Mouse (Mus musculus) mature B cell (primary cell): Measurements from ENCODE around the gene Nedd8.

Experiments
- in situ Hi-C: fragments of 300-500 bp; cut with MboI; formaldehyde crosslinking; loops from 2 replicates; pipeline ENCODE4 v1.14.3; 2019

The Nedd8 gene

GRCm38 (mm10) chr14:55660636-55661035 lies 11.3 kb downstream of the Nedd8 start:
- in situ Hi-C loops, result no loop called here

- in situ Hi-C loops, result no loop called here
Measured at GRCm38 (mm10) chr14:55659960-55660573, 11.9 kb downstream of the Nedd8 start, which contains the start of gene Mdp1. Mdp1 (minus strand) TSS chr14:55660508.

- in situ Hi-C loops, result no loop called here
Measured at GRCm38 (mm10) chr14:55658011-55658410, 13.9 kb downstream of the Nedd8 start.

DNA sequence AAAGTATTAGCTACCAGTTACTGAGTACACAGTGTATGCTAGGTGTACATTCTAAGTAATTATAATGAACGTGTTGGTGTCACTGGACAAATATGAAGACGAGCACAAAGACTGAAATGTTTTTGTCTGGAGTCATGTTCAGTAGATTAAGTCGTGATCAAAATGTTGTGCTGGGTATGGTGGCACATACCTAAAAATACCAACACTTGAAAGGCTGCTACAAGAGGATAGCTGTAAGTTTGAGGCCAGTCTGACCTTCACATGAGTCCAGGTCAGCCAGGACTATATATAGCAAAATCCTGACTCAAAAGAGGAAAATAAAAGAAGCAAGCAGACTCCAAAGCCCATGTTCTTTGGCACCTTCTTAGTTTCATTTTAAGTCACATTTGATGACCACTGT lies 15.0 kb downstream of the Nedd8 start:
- in situ Hi-C loops, result no loop called here

DNA sequence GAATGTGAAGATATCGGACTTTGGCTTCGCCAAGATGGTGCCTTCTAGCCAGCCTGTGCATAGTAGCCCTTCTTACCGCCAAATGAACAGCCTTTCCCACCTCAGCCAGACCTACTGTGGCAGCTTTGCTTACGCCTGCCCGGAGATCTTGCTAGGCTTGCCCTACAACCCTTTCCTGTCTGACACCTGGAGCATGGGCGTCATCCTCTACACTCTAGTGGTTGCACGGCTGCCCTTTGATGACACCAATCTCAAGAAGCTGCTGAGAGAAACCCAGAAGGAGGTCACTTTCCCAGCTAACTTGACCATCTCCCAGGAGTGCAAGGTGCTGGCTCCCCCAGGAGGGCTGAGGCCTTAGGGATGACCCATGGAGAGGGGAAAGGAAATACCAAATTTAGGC lies 20.4 kb downstream of the Nedd8 start:
- in situ Hi-C loops, result no loop called here

DNA sequence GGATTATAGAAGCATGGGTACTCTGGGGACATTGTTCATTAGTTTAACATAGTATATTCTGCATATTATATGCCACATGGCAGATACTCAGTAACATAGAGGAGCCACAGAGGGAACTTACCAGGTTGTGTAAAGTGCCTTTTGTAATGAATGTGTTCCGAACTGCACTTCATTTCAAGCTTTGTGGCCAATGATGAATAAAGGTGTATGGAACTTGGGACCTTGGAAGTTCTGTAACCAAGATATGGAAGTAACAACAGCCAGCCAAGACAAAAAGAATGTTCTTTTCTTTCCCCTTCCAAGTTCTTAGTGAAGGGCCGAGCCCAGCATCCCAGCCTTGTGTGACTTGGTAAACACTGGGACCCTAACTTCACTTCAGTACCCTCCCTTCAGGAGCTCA lies 22.0 kb downstream of the Nedd8 start, which contains the start of gene Tssk4:
TSS of gene Tssk4 (plus strand) at position 301 of the 400 bp plus-strand sequence.
- in situ Hi-C loops, result no loop called here

DNA sequence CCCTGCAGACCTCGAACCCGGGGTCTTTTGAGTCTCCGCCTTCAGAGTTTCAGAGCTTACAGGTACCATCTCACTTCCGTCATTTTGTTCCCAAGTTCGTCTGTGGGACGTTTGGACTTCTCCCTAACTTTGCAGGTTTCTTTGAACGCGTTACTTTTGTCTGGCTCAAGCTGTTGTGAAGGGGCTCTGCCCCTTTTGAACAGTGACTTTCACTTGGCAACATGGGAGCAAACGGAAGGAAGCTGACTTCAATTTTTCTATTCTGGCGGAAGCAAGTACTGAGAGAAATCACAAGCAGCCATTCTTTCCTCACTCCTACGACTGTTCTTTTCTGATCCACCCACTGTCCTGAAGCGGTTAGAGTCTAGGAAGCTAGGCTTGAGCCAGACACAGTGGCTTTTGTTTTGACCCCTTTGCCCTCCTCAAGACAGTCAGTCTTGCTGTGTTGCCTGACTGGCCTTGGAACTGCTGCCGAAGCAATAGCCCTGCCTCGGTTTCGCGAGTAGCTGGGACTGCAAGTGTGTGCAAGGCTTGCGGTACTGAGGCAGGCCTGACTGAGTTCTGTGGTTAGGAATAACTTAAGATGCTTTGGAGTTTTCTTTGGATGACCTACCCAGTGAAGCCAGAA lies 27.5 kb downstream of the Nedd8 start:
- in situ Hi-C loops, result no loop called here

- in situ Hi-C loops, result no loop called here
Measured at GRCm38 (mm10) chr14:55643060-55643907, 28.6 kb downstream of the Nedd8 start, which contains the start of gene Tm9sf1. Tm9sf1 (minus strand) TSS chr14:55643806.

- in situ Hi-C loops, result no loop called here
Measured at GRCm38 (mm10) chr14:55642679-55643059, 29.3 kb downstream of the Nedd8 start.

DNA sequence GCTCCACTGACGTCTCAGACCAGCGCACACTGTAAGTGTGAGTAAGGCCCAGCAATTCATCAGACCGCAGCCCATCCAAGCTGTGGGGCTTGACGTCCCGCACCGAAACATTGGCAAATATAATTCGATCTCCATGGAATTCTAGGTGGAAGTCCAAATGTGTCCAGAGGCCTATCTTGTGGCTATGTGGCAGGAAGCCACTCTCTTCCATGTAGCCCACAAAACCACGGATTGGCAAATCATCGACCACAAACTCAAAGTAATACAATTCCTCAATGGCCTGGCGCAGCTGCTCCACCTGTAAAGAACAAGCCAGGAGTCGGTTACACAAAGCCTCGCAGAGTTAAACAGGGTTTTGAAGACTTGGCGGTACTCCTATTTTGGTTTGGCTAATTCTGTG lies 30.6 kb downstream of the Nedd8 start:
- in situ Hi-C loops, result no loop called here

DNA sequence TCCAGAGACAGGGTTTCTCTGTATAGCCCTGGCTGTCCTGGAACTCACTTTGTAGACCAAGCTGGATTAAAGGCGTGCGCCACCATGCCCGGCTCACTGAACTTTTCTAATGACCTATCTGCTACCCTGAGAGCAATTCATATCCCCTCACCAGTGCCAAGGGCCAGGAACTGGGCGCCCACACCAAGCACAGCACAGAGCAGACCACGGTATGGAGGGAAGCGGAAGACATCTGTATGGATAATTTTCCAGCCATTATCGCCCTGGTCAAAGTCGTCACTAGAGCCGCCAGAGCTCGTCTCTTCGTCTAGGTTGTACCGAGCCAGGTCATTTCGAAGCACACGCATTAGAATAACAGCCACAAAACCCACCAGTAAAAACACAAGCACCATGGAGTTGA lies 31.1 kb downstream of the Nedd8 start:
- in situ Hi-C loops, result no loop called here

DNA sequence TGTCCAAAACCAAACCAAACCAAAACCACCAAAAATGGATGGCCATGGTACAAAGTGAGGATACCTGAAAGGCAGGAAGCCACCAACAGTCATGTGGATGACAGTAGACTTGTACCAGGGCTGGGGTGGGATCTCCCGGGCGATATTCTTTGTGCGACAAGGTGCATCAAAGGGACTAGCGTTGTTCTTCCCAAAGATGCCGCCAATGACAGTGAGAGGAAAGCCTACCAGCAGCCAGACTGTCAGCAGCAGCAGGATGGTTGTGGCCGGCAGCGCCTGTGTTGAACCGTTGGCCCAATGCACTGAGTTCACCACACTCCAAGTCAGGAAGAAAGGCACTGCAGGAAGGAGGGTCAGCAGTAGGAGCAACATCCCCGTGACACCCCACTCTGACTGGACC lies 34.1 kb downstream of the Nedd8 start, which contains the start of gene Gm49378:
TSS of gene Gm49378 (minus strand) at position 101 of the 400 bp plus-strand sequence.
- in situ Hi-C loops, result loop anchor here (5.0 kb wide), 1 partner anchor 115 kb away; no protein-coding TSS in a partner anchor

DNA sequence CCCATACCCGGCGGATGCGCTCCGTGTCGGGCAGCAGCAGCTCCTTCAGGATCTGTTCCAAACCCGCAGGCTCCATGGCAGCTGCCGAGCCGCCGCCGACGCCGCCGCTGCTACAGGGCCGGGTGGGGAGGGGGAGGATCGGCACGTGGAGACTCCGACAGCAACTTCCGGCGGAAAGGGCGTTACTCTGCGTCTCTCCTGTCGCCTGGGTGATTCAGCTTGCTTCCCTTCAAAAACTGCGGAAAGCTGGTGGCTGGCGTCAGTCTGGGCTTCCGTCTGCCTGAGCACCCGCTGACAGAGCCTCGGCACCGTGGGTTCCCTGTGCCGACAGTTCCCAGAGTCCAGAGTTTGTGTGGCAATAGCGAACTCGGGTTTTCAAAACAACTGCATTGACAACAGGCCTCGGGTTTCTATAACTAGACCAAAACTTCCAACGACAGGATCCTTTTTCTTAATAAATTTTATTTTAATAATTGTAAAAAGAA lies 36.4 kb downstream of the Nedd8 start, which contains the start of gene Ipo4:
TSS of gene Ipo4 (minus strand) at position 435 of the 485 bp plus-strand sequence.
- in situ Hi-C loops, result loop anchor here (5.0 kb wide), 1 partner anchor 117 kb away; no protein-coding TSS in a partner anchor

DNA sequence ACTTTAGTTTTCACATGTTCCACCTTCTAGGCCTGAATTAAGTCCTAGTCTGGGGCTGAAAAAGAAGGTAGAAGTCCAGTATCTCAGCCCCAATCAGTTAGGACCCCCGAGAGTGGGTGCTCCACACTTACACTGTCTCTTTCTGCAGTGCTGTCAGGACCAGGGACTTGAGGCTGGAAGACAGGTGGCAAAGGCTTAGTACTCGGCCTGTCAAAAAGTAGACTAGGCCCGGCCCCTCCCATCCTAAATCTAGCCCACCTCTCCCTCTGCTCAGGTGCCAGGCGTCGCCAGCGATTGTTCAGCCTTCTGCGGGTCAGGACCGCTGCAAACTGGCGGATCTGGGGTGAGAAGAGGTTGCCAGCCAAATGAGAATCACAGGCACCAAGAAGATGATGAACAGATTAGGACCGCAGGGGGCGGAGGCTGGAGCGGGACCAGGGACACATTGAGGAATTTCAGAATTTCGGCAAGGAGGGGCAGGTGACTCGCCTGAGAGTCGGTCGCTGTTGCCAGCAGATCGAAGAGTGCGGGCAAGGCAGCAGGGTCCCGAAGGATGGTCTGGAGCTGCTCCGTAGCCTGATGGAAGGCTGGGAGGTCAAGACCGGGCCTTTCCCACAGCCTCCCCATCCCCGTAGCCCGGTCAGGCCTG lies 36.9 kb downstream of the Nedd8 start:
- in situ Hi-C loops, result loop anchor here (5.0 kb wide), 1 partner anchor 117 kb away; no protein-coding TSS in a partner anchor

DNA sequence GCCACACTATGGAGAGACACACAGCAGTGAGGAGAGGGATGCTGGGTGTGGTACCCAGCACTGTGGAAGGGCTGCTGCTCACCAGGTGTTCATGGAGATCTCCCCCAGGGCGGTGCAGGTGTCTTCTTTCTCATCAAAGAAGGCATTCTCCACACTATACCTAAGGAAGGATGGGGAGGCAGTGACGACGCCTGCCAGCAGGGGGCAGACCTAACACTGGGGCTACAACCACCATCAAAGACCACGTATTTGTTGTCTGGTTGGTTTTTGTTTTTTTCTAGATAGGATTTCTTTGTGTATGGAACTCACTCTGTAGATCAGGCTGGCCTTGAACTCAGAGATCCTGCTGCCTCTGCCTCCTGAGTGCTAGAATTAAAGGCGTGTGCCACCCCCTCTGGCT lies 42.6 kb downstream of the Nedd8 start:
- in situ Hi-C loops, result no loop called here

GRCm38 (mm10) chr14:55628077-55628827 lies 43.7 kb downstream of the Nedd8 start:
- in situ Hi-C loops, result no loop called here

- in situ Hi-C loops, result no loop called here
Measured at GRCm38 (mm10) chr14:55618486-55619195, 53.3 kb downstream of the Nedd8 start.

DNA sequence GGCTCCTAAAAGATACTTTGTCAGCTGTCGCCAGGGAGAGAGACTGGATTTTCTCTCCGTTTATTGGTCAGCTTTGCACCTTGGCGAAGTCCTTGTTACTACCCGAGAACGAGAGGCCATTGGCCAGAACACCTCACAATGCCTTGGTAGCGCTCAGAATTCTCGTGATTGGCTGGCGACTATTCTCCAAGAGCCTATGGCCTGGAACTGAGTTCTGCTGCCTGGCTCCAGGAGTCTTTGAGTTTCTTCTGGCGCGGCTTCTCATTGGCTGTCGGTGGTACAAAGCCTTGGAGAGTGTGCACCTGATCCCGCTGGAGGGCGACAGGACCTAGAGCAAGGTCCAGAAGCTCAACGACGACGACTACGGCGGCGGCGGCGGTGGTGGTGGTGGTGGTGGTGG lies 54.1 kb downstream of the Nedd8 start, which contains the start of gene Rec8:
TSS of gene Rec8 (plus strand) at position 216 of the 400 bp plus-strand sequence.
- in situ Hi-C loops, result no loop called here

DNA sequence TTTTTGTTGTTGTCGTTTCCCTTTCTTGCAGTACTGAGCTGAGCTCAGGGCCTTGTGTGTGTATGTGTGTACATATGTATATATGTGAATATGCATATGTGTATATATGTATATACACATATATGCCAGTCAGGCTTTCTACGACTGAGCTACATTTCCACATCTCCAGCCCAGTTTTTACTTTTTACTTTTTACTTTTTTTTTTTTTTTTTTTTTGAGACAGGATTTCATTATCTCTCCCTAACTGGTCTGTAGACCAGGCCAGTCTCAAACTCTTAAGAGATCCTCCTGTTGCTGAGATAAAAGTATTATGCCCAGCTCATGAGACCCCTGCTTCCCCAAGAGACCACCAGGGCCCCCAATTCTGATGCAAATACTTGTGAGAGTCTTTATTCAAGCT lies 55.1 kb downstream of the Nedd8 start:
- in situ Hi-C loops, result no loop called here

GRCm38 (mm10) chr14:55615876-55616275 lies 56.0 kb downstream of the Nedd8 start:
- in situ Hi-C loops, result no loop called here
